Mouse (Mus musculus) spleen, adult 2 months (tissue): ENCODE measurements around the gene Tor2a. TPM values are rescaled to one million over a fixed set of nuclear protein-coding genes. Genes with fewer than 3 reads are reported as not detected.

ENCODE experiments used
- DNase-seq, 2 experiments: peaks; one replicate each; pipeline versions ENCODE4 v3.0.0 to v3.0.0-alpha.2; 2012 to 2021; ENCODE audit warnings: low spot score in 2 of 2, low read depth in 1 of 2
- H3K27ac ChIP-seq: fragments of 200-500 bp; 2 replicates; pipeline ENCODE4 v1.5.1; 2012; ENCODE audit warnings: low read length, inconsistent platforms; ENCODE audit not compliant: insufficient read depth
- H3K27me3 ChIP-seq: fragments of 200-500 bp; 2 replicates; pipeline ENCODE4 v1.6.1; 2012; ENCODE audit warnings: mild to moderate bottlenecking, moderate library complexity, low read length, inconsistent platforms; ENCODE audit not compliant: control insufficient read depth, insufficient read depth
- H3K36me3 ChIP-seq: fragments of 200-500 bp; 2 replicates; pipeline ENCODE4 v1.6.1; 2012; ENCODE audit warnings: mild to moderate bottlenecking, low read length, inconsistent platforms; ENCODE audit not compliant: control insufficient read depth, insufficient read depth
- H3K4me1 ChIP-seq: fragments of 200-500 bp; 2 replicates; pipeline ENCODE4 v1.6.1; 2011; ENCODE audit warnings: inconsistent platforms; ENCODE audit not compliant: control insufficient read depth, insufficient read depth, insufficient read length
- H3K4me3 ChIP-seq: fragments of 200-500 bp; 2 replicates; pipeline ENCODE4 v1.5.1; 2011; ENCODE audit warnings: mild to moderate bottlenecking, inconsistent platforms; ENCODE audit not compliant: insufficient read depth, insufficient read length; ENCODE audit errors: extremely low read depth
- CTCF ChIP-seq: fragments of 200-500 bp; IDR thresholded peaks from 2 replicates; pipeline ENCODE4 v1.5.1; 2011; ENCODE audit warnings: mild to moderate bottlenecking, inconsistent platforms; ENCODE audit not compliant: insufficient read depth, insufficient read length, insufficient replicate concordance; ENCODE audit errors: extremely low read depth
- POLR2A ChIP-seq: fragments of 200-500 bp; IDR thresholded peaks from 2 replicates; pipeline ENCODE4 v1.6.1; 2011; ENCODE audit warnings: low read depth, low read length, inconsistent platforms
- WGBS: fragments of 180-500 bp; shearing (Covaris S2); methylation state at CpG from one replicate; pipeline ENCODE4 v1.1.7; 2018; 5-methylcytosine and 5-hydroxymethylcytosine counted together
- polyA plus RNA-seq: library from polyadenylated mRNA; depleted of rRNA; stranded (reverse); fragments of >200 nt; gene quantifications from 2 replicates; pipeline ENCODE4 v1.2.3, GENCODE M21; 2012

Gene Tor2a
- polyA plus RNA-seq, 1 experiment: 46.5 TPM

- no peak for TF ChIP-seq CTCF
- no peak for TF ChIP-seq POLR2A
- no peak for DNase-seq
- peaks cover 21% of the 10 kb centered on the region; the same call in 1 of the 2 replicates for H3K4me1 ChIP-seq
- 39% methylated on average over 7 of the region's 7 CpGs for WGBS
- no peaks in the 10 kb centered on the region for H3K27me3 ChIP-seq
- peak overlapping the region; percentile 49 for H3K27ac ChIP-seq
- peaks cover 26% of the 10 kb centered on the region for H3K36me3 ChIP-seq
- H3K4me3 ChIP-seq: peak overlapping the region; percentile 34; the same call in 1 of the 2 replicates
Observed at GRCm38 (mm10) chr2:32728463-32728862, 28.6 kb upstream of the Tor2a start.

GRCm38 (mm10) chr2:32729547-32729946, 27.5 kb upstream of the Tor2a start:
- DNase-seq: no peak
- Histone ChIP-seq H3K27me3 (no peaks in the 10 kb centered on the region), H3K36me3 (peaks cover 27% of the 10 kb centered on the region), H3K27ac (no peak overlapping the region; the same call in 1 of the 2 replicates), H3K4me1 (peaks cover 19% of the 10 kb centered on the region; the same call in 1 of the 2 replicates), H3K4me3 (no peak overlapping the region)
- TF ChIP-seq POLR2A (no peak), CTCF (no peak)
- 90% methylated on average over 4 of the region's 4 CpGs for WGBS

GRCm38 (mm10) chr2:32730854-32731253, 26.2 kb upstream of the Tor2a start:
- H3K36me3 ChIP-seq: peaks cover 21% of the 10 kb centered on the region
- no peak overlapping the region for H3K4me3 ChIP-seq
- WGBS: 89% methylated on average over 11 of the region's 11 CpGs
- TF ChIP-seq CTCF (no peak), POLR2A (no peak)
- peak overlapping the region; percentile 11; the same call in 1 of the 2 replicates for H3K27ac ChIP-seq
- DNase-seq: no peak
- H3K27me3 ChIP-seq: no peaks in the 10 kb centered on the region
- H3K4me1 ChIP-seq: peaks cover 15% of the 10 kb centered on the region; the same call in 1 of the 2 replicates

GRCm38 (mm10) chr2:32731911-32732310, 25.1 kb upstream of the Tor2a start:
- H3K4me3 ChIP-seq: no peak overlapping the region
- 85% methylated on average over 4 of the region's 4 CpGs for WGBS
- peaks cover 17% of the 10 kb centered on the region for H3K36me3 ChIP-seq
- DNase-seq: no peak
- TF ChIP-seq POLR2A (no peak), CTCF (no peak)
- no peaks in the 10 kb centered on the region for H3K27me3 ChIP-seq
- H3K4me1 ChIP-seq: peaks cover 15% of the 10 kb centered on the region; the same call in 1 of the 2 replicates
- H3K27ac ChIP-seq: peak overlapping the region; percentile 28

- Histone ChIP-seq H3K4me1 (peaks cover 12% of the 10 kb centered on the region; the same call in 1 of the 2 replicates), H3K27ac (no peak overlapping the region)
Observed at GRCm38 (mm10) chr2:32732695-32733094, 24.3 kb upstream of the Tor2a start.

GRCm38 (mm10) chr2:32734480-32734879, 22.6 kb upstream of the Tor2a start:
- Histone ChIP-seq H3K27me3 (no peaks in the 10 kb centered on the region), H3K27ac (0 out of 2 replicates have a peak overlapping the region, but pooled peaks have one; percentile 39), H3K4me3 (no peak overlapping the region), H3K4me1 (peaks cover 3% of the 10 kb centered on the region; the same call in 1 of the 2 replicates), H3K36me3 (peaks cover 25% of the 10 kb centered on the region)
- TF ChIP-seq POLR2A (no peak), CTCF (no peak)
- 84% methylated on average over 4 of the region's 4 CpGs for WGBS
- no peak for DNase-seq

More at GRCm38 (mm10) chr2:32732695-32733094, 24.3 kb upstream of the Tor2a start:
- no peak for DNase-seq
- TF ChIP-seq CTCF (no peak), POLR2A (no peak)
- no peaks in the 10 kb centered on the region for H3K27me3 ChIP-seq
- peaks cover 22% of the 10 kb centered on the region for H3K36me3 ChIP-seq
- no peak overlapping the region for H3K4me3 ChIP-seq
- WGBS: 82% methylated on average over 6 of the region's 6 CpGs

- TF ChIP-seq POLR2A (no peak), CTCF (no peak)
- Histone ChIP-seq H3K27me3 (no peaks in the 10 kb centered on the region), H3K36me3 (peaks cover 26% of the 10 kb centered on the region), H3K4me3 (no peak overlapping the region), H3K4me1 (peaks cover 3% of the 10 kb centered on the region; the same call in 1 of the 2 replicates), H3K27ac (0 out of 2 replicates have a peak overlapping the region, but pooled peaks have one; percentile 39)
- WGBS: 69% methylated on average over 4 of the region's 4 CpGs
- no peak for DNase-seq
Observed at GRCm38 (mm10) chr2:32734933-32735332, 22.1 kb upstream of the Tor2a start.
